Mouse (Mus musculus) forelimb bud, embryonic 11.5 days (tissue): ENCODE results near the gene Vmn1r181.
"Not testable (repeated sequence)": the region's sequence is repeated elsewhere in the genome, so short reads cannot be mapped to it uniquely, and the experiment has no call there.

Experiments
- DNase-seq: peaks from one replicate; pipeline ENCODE4 v3.0.0-alpha.2; 2012; ENCODE audit warnings: low read depth, low spot score

Gene Vmn1r181

DNA sequence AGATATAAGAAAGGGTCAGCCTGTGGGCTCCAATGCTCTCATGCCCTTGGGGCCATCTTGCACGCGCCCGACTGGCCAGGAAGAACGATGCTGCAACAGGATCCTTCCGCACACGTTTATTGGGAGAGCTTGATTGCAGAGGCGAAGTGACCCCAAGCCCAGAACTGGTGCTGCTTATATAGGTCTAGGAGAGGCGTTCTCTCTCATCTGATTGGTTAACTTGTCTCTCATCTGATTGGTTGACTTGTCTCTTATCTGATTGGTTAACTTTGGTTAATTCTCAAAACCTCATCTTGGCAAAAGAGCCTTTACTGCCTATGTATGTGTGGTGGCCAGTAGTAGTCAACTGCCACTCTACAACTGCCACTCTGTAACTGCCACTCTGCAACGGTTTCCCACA, at the start of gene Vmn1r181:
Gene Vmn1r181, plus strand, starts transcription at position 301 of the 400 bp plus-strand sequence.
- DNase-seq = not testable (repeated sequence)

DNA sequence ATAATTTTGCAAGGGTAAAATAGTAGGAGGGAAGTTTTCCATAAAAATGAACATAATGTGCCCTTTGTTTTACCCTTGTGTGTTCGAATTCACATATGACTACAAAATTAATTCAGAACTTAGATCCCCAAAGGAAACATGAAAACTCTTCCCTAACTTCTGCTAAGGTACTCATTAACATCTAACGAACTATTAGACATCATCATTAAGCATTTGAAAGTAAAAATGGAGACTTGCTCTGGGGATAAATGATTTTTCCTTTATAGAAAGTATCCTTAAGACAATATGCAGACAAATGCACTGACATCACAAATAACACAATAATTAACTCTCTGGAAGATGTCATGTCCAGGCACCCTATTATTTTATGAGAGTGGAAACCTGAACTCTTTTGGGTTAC, 47.7 kb upstream of the Vmn1r181 start, which contains the start of gene Vmn1r179:
Gene Vmn1r179, plus strand, starts transcription at position 301 of the 400 bp plus-strand sequence.
- DNase-seq = no peak

DNA sequence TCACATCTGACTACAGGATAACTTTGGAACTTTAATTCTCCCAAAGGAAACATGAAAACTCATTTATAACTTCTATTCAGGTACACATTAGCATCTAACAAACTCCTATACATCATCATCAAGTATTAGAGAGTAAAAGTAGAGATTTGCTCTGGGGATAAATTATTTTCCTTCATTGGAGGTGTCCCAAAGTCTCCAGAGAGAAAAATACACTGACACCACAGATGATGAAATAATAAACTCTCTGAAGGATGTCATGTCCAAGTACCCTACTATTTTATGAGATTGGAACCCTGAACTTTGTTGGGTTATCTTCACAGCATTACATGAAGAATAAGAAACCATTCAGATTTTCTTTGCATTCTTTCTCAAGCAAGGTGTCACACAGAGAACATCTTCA, 24.1 kb upstream of the Vmn1r181 start, which contains the start of gene Vmn1r180:
Gene Vmn1r180, plus strand, starts transcription at position 301 of the 400 bp plus-strand sequence.
- no peak for DNase-seq

DNA sequence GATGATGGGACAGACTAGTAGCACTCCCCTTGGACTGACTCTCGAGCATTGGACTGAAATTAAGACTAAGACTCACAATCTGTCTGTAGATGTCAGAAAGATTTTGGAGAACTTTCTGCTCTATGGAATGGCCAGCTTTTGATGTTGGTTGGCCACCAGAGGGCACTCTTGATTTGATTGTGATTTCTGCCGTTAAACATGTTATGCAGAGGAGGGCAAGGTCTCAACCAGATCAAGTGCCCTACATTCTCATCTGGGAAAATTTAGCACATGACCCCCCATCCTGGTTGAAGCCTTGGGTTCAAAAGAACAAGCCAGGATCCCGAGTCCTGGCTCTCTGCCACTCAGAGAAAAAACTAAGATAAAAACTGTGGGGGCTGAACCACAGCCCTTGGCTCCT, 6.4 kb upstream of the Vmn1r181 start:
- DNase-seq = not testable (repeated sequence)

DNA sequence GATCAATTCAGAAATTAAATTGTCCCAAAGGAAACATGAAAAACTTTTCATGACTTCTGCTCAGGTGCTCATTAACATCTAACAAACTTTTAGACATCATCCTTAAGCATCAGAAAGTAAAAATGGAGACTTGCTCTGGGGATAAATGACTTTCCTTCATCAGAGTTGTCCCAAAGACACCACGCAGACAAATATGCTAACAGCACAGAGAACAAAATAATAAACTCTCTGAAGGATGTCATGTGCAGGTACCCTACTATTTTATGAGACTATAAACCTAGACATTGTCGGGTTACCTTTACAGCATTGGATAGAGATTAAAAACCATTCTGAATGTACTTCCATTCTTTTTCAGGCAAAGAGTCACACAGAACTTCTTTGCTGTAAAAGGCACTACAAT, 27.0 kb downstream of the Vmn1r181 start, which contains the start of gene V1rd19:
Gene V1rd19, plus strand, starts transcription at position 301 of the 400 bp plus-strand sequence.
- no peak for DNase-seq
